Comparison of ENCODE assay signal across 26 mouse cellular contexts in genomic region chr4:101707953-101708352, GRCm38 (mm10). TPM values are rescaled to one million over a fixed set of nuclear protein-coding genes. Genes with fewer than 3 reads are reported as not detected.
DNase-seq lines count a peak whose midpoint lies in the region; ATAC-seq lines count a peak whose summit lies in the region.
"Had no signal": no experiment of that assay in that cellular context is flagged by ENCODE, and none has a peak within 500 bp of the region (broad histone marks: within the 10 kb centered on the region; RNA-seq: fewer than 3 reads in every experiment).

No protein-coding gene starts in this region.

- ATAC-seq in embryonic facial prominence, embryonic 15.5 days (ENCODE audit: insufficient number of reproducible peaks, low FRiP score, low TSS enrichment, low read depth), result no peak
- no peak for ATAC-seq in limb, embryonic 13.5 days (ENCODE audit: low FRiP score, low read depth)
- no peak for ATAC-seq in forebrain, embryonic 15.5 days (replicated peaks)
- ATAC-seq: forebrain, embryonic 16.5 days; inflammation-experienced regulatory T-cells, adult 6 months had no signal

- H3K4me3 ChIP-seq in embryonic facial prominence, embryonic 10.5 days, result no peak overlapping the region
- no peak overlapping the region for H3K4me3 ChIP-seq in embryonic facial prominence, embryonic 15.5 days (replicated peaks)
- no peak overlapping the region for H3K4me3 ChIP-seq in limb, embryonic 13.5 days
- H3K4me3 ChIP-seq in forebrain, embryonic 15.5 days, result no peak overlapping the region
- H3K4me3 ChIP-seq: forebrain, embryonic 10.5 days; heart, embryonic 13.5 days; hindbrain, embryonic 10.5 days; hindbrain, embryonic 15.5 days; liver, embryonic 13.5 days; midbrain, embryonic 12.5 days had no signal

- H3K36me3 ChIP-seq in embryonic facial prominence, embryonic 10.5 days (replicated peaks), result no peaks in the 10 kb centered on the region
- no peaks in the 10 kb centered on the region for H3K36me3 ChIP-seq in embryonic facial prominence, embryonic 15.5 days
- no peaks in the 10 kb centered on the region for H3K36me3 ChIP-seq in limb, embryonic 13.5 days
- no peaks in the 10 kb centered on the region for H3K36me3 ChIP-seq in forebrain, embryonic 15.5 days
- H3K36me3 ChIP-seq: forebrain, embryonic 10.5 days; heart, embryonic 13.5 days; hindbrain, embryonic 10.5 days; hindbrain, embryonic 15.5 days; liver, embryonic 13.5 days; midbrain, embryonic 12.5 days had no signal

- 43% methylated on average over 3 of the region's 3 CpGs for WGBS in embryonic facial prominence, embryonic 10.5 days
- 30% methylated on average over 3 of the region's 3 CpGs for whole genome bisulfite sequencing in embryonic facial prominence, embryonic 15.5 days
- 21% methylated on average over 3 of the region's 3 CpGs for WGBS in limb, embryonic 13.5 days
- WGBS in forebrain, embryonic 15.5 days, result 82% methylated on average over 3 of the region's 3 CpGs

- H3K4me2 ChIP-seq in embryonic facial prominence, embryonic 15.5 days (replicated peaks), result no peak overlapping the region
- no peak overlapping the region for H3K4me2 ChIP-seq in limb, embryonic 13.5 days (replicated peaks)
- no peak overlapping the region for H3K4me2 ChIP-seq in forebrain, embryonic 15.5 days (replicated peaks)
- H3K4me2 ChIP-seq: heart, embryonic 13.5 days; hindbrain, embryonic 15.5 days; liver, embryonic 13.5 days; midbrain, embryonic 12.5 days had no signal

- H3K27me3 ChIP-seq in embryonic facial prominence, embryonic 10.5 days (replicated peaks; ENCODE audit: low read depth, poor library complexity, severe bottlenecking), result no peaks in the 10 kb centered on the region
- no peaks in the 10 kb centered on the region for H3K27me3 ChIP-seq in embryonic facial prominence, embryonic 15.5 days
- H3K27me3 ChIP-seq in limb, embryonic 13.5 days, result no peaks in the 10 kb centered on the region
- no peaks in the 10 kb centered on the region for H3K27me3 ChIP-seq in forebrain, embryonic 15.5 days
- H3K27me3 ChIP-seq: heart, embryonic 13.5 days; hindbrain, embryonic 15.5 days; liver, embryonic 13.5 days; midbrain, embryonic 12.5 days had no signal

- no peaks in the 10 kb centered on the region for H3K9me3 ChIP-seq in embryonic facial prominence, embryonic 10.5 days
- no peaks in the 10 kb centered on the region for H3K9me3 ChIP-seq in embryonic facial prominence, embryonic 15.5 days (replicated peaks)
- H3K9me3 ChIP-seq in limb, embryonic 13.5 days, result no peaks in the 10 kb centered on the region
- H3K9me3 ChIP-seq in forebrain, embryonic 15.5 days, result no peaks in the 10 kb centered on the region
- H3K9me3 ChIP-seq: forebrain, embryonic 10.5 days; heart, embryonic 13.5 days; hindbrain, embryonic 10.5 days; hindbrain, embryonic 15.5 days; liver, embryonic 13.5 days; midbrain, embryonic 12.5 days had no signal

- H3K27ac ChIP-seq in embryonic facial prominence, embryonic 10.5 days (replicated peaks), result peak overlapping the region; percentile 61
- peak overlapping the region; percentile 13; the same call in 1 of the 2 replicates for H3K27ac ChIP-seq in embryonic facial prominence, embryonic 15.5 days (replicated peaks)
- peak overlapping the region; percentile 65; the same call in 1 of the 2 replicates for H3K27ac ChIP-seq in limb, embryonic 13.5 days
- H3K27ac ChIP-seq in forebrain, embryonic 15.5 days (replicated peaks), result no peak overlapping the region
- H3K27ac ChIP-seq: forebrain, embryonic 10.5 days; heart, embryonic 13.5 days; hindbrain, embryonic 10.5 days; hindbrain, embryonic 15.5 days; kidney, postnatal 0 days; liver, embryonic 13.5 days; midbrain, embryonic 12.5 days had no signal

- H3K4me1 ChIP-seq in embryonic facial prominence, embryonic 10.5 days, result peaks cover 28% of the 10 kb centered on the region
- 0 out of 2 replicates have a peak, but pooled peaks cover 5% of the 10 kb centered on the region for H3K4me1 ChIP-seq in embryonic facial prominence, embryonic 15.5 days
- H3K4me1 ChIP-seq in limb, embryonic 13.5 days, result peaks cover 36% of the 10 kb centered on the region
- H3K4me1 ChIP-seq in forebrain, embryonic 15.5 days, result no peaks in the 10 kb centered on the region
- H3K4me1 ChIP-seq: heart, embryonic 13.5 days; hindbrain, embryonic 15.5 days; liver, embryonic 13.5 days; midbrain, embryonic 12.5 days had no signal

- peak; percentile 61 for DNase-seq in embryo, embryonic 10.5 days (ENCODE audit: low spot score)
- peak; percentile 34 for DNase-seq in embryonic facial prominence, embryonic 10.5 days (ENCODE audit: low spot score)
- DNase-seq in thymus, postnatal 10 days (ENCODE audit: low spot score in 2 of 2), result no peak
- no peak for DNase-seq in gastrocnemius, postnatal 25 days
- no peak for DNase-seq in heart, postnatal 4 days
- DNase-seq: adrenal gland, adult 2 months; adrenal gland, postnatal 36 days; cerebellum, adult 9-10 months; heart, postnatal 10 days; kidney, adult 11 months; kidney, postnatal 4 days; left cerebral cortex, postnatal 4 days; liver, embryonic 13.5 days; lung, adult 18-20 months had no signal

- H3K9ac ChIP-seq in embryonic facial prominence, embryonic 15.5 days, result no peak overlapping the region
- no peak overlapping the region for H3K9ac ChIP-seq in limb, embryonic 13.5 days
- no peak overlapping the region for H3K9ac ChIP-seq in forebrain, embryonic 15.5 days (replicated peaks)
- H3K9ac ChIP-seq: heart, embryonic 13.5 days; hindbrain, embryonic 15.5 days; liver, embryonic 13.5 days; midbrain, embryonic 12.5 days had no signal

RNA-seq across cellular contexts. Expression of gene Lepr, which starts 9.3 kb away (rescaled TPM):
- 2.5 and 3.3 TPM in 2 replicates for polyA plus RNA-seq in embryonic facial prominence, embryonic 10.5 days (2016; fragmentation: Nextera tagmentation; extraction: Ambion mirVana)
- 12.7 and 14.2 TPM in 2 replicates for polyA plus RNA-seq in embryonic facial prominence, embryonic 15.5 days (2015; fragmentation: Nextera tagmentation; extraction: Ambion mirVana)
- polyA plus RNA-seq in limb, embryonic 13.5 days (2015; fragmentation: Nextera tagmentation; extraction: Ambion mirVana), result 8.8 and 9.6 TPM in 2 replicates
- polyA plus RNA-seq in forebrain, embryonic 15.5 days (2015; fragmentation: Nextera tagmentation; extraction: Ambion mirVana), result 2.2 and 2.7 TPM in 2 replicates
- total RNA-seq in gastrocnemius, postnatal 25 days (2021), result 1 to 10 TPM; 1.5 to 1.9 TPM
- total RNA-seq in heart, postnatal 4 days (2021), result 10 to 100 TPM; 13.3 to 16.3 TPM
- total RNA-seq: monocyte, adult 5-6 weeks had no signal
- polyA plus RNA-seq: inflammation-experienced regulatory T-cells, adult 6 months had no signal

Comparison
In these comparisons a context has a peak if more than half of its experiments do, and no peak if none do; other contexts are left out.
1. DNase-seq: peak in embryo, embryonic 10.5 days (single experiment) and embryonic facial prominence, embryonic 10.5 days (single experiment); none in thymus, postnatal 10 days (0 of 2), gastrocnemius, postnatal 25 days (single experiment) and heart, postnatal 4 days (single experiment).